ENCODE assay signal across 9 mouse cellular contexts in genomic region chr5:135363540-135363939, GRCm38 (mm10). TPM values are rescaled to one million over a fixed set of nuclear protein-coding genes. Genes with fewer than 3 reads are reported as not detected.
DNase-seq lines count a peak whose midpoint lies in the region; ATAC-seq lines count a peak whose summit lies in the region.
"Had no signal": no experiment of that assay in that cellular context is flagged by ENCODE, and none has a peak within 500 bp of the region (broad histone marks: within the 10 kb centered on the region; RNA-seq: fewer than 3 reads in every experiment).

No protein-coding gene starts in this region.

- H3K9me3 ChIP-seq in midbrain, embryonic 10.5 days (replicated peaks): no peaks in the 10 kb centered on the region; the same call in 1 of the 2 replicates
- no peaks in the 10 kb centered on the region for H3K9me3 ChIP-seq in midbrain, embryonic 16.5 days (replicated peaks; ENCODE audit: control insufficient read depth, low read length, poor library complexity, severe bottlenecking)

- no peaks in the 10 kb centered on the region; the same call in 1 of the 2 replicates for H3K4me1 ChIP-seq in midbrain, embryonic 10.5 days
- no peaks in the 10 kb centered on the region for H3K4me1 ChIP-seq in midbrain, embryonic 16.5 days (ENCODE audit: control insufficient read depth, insufficient read depth, low read length)

- 29% methylated on average over 12 of the region's 12 CpGs for WGBS in midbrain, embryonic 10.5 days
- 21% methylated on average over 12 of the region's 12 CpGs for WGBS in midbrain, embryonic 16.5 days

- no peak overlapping the region for H3K9ac ChIP-seq in midbrain, embryonic 16.5 days (ENCODE audit: low read depth, low read length)

- no peak overlapping the region for H3K4me3 ChIP-seq in midbrain, embryonic 10.5 days
- H3K4me3 ChIP-seq in midbrain, embryonic 16.5 days (ENCODE audit: low read depth, low read length): no peak overlapping the region

- peak; percentile 24 to 38 for DNase-seq in adrenal gland, postnatal 36 days
- no peak for DNase-seq in adrenal gland, adult 18-20 months (ENCODE audit: low spot score in 2 of 2)
- peak; percentile 69 for DNase-seq in midbrain, embryonic 10.5 days (ENCODE audit: low spot score)
- peak; percentile 71 for DNase-seq in mesoderm, embryonic 11.5 days (ENCODE audit: low read depth, low spot score)
- no peak for DNase-seq in urinary bladder, adult 2 months (ENCODE audit: low spot score)
- no peak for DNase-seq in frontal cortex, postnatal 25 days (ENCODE audit: low spot score in 2 of 2)

- no peak overlapping the region for H3K27ac ChIP-seq in midbrain, embryonic 10.5 days (replicated peaks)
- H3K27ac ChIP-seq in midbrain, embryonic 16.5 days (ENCODE audit: low read length): no peak overlapping the region

- peaks cover 5% of the 10 kb centered on the region; the same call in 1 of the 2 replicates for H3K27me3 ChIP-seq in midbrain, embryonic 10.5 days (ENCODE audit: low read depth, poor library complexity, severe bottlenecking)
- H3K27me3 ChIP-seq in midbrain, embryonic 16.5 days (ENCODE audit: control insufficient read depth, insufficient read depth, low read depth, low read length): no peaks in the 10 kb centered on the region; the same call in 1 of the 2 replicates

- no peaks in the 10 kb centered on the region for H3K36me3 ChIP-seq in midbrain, embryonic 10.5 days
- H3K36me3 ChIP-seq in midbrain, embryonic 16.5 days (ENCODE audit: control insufficient read depth, insufficient read depth, low read length): no peaks in the 10 kb centered on the region

- H3K4me2 ChIP-seq in midbrain, embryonic 16.5 days (ENCODE audit: low read length): no peak overlapping the region

- ATAC-seq in midbrain, embryonic 16.5 days: no peak
- peak; percentile 65 to 76; a peak in 3 of 4 replicates for ATAC-seq in hematopoietic stem cell, adult 5-6 weeks (replicated peaks in 1 of 2; ENCODE audit: insufficient read depth in 1 of 2, low FRiP score in 2 of 2, low TSS enrichment in 1 of 2, low read depth in 1 of 2, poor library complexity in 2 of 2, severe bottlenecking in 2 of 2)

RNA-seq across cellular contexts. Expression of gene Nsun5, which starts 6.2 kb away (rescaled TPM):
- total RNA-seq in adrenal gland, postnatal 36 days (2021): 10 to 100 TPM; 13.7 to 23.7 TPM
- 10 to 100 TPM; 22.0 to 23.7 TPM for total RNA-seq in adrenal gland, adult 18-20 months (2021)
- polyA plus RNA-seq in midbrain, embryonic 10.5 days (2016; fragmentation: Nextera tagmentation; extraction: Ambion mirVana): 45.2 and 46.0 TPM in 2 replicates
- 34.1 and 36.4 TPM in 2 replicates for polyA plus RNA-seq in midbrain, embryonic 16.5 days (2015; fragmentation: Nextera tagmentation; extraction: Ambion mirVana)
- total RNA-seq in hematopoietic stem cell, adult 5-6 weeks (2017): 20.6 and 24.7 TPM in 2 replicates
- polyA plus RNA-seq in urinary bladder, adult 2 months (2012; rRNA removed): 23.9 and 31.5 TPM in 2 replicates

RNA-seq across cellular contexts. Expression of gene Trim50, which starts 10.4 kb away (rescaled TPM):
- not detected for total RNA-seq in adrenal gland, postnatal 36 days (2021)
- not detected for total RNA-seq in adrenal gland, adult 18-20 months (2021)
- polyA plus RNA-seq in midbrain, embryonic 10.5 days (2016; fragmentation: Nextera tagmentation; extraction: Ambion mirVana): not detected in 2 replicates
- not detected in 2 replicates for polyA plus RNA-seq in midbrain, embryonic 16.5 days (2015; fragmentation: Nextera tagmentation; extraction: Ambion mirVana)
- total RNA-seq in hematopoietic stem cell, adult 5-6 weeks (2017): not detected in 2 replicates
- polyA plus RNA-seq in urinary bladder, adult 2 months (2012; rRNA removed): not detected in 2 replicates
- polyA plus RNA-seq: heart, embryonic 16.5 days had no signal

RNA-seq across cellular contexts. Expression of gene Fkbp6, which starts 13.7 kb away (rescaled TPM):
- total RNA-seq in adrenal gland, postnatal 36 days (2021): not detected
- total RNA-seq in adrenal gland, adult 18-20 months (2021): under 1 TPM in 1 of 2 experiments, not detected in 1; 0.33 TPM
- polyA plus RNA-seq in midbrain, embryonic 10.5 days (2016; fragmentation: Nextera tagmentation; extraction: Ambion mirVana): 0.11 TPM in 1 of 2 replicates, not detected in the other
- 0.34 and 0.45 TPM in 2 replicates for polyA plus RNA-seq in midbrain, embryonic 16.5 days (2015; fragmentation: Nextera tagmentation; extraction: Ambion mirVana)
- not detected in 2 replicates for total RNA-seq in hematopoietic stem cell, adult 5-6 weeks (2017)
- polyA plus RNA-seq in urinary bladder, adult 2 months (2012; rRNA removed): not detected in 2 replicates
- polyA plus RNA-seq: heart, embryonic 16.5 days had no signal

RNA-seq across cellular contexts. Expression of gene Pom121, which starts 30.8 kb away (rescaled TPM):
- total RNA-seq in adrenal gland, postnatal 36 days (2021): 10 to 100 TPM; 21.4 to 24.6 TPM
- 10 to 100 TPM; 22.2 to 23.3 TPM for total RNA-seq in adrenal gland, adult 18-20 months (2021)
- 17.4 and 17.7 TPM in 2 replicates for polyA plus RNA-seq in midbrain, embryonic 10.5 days (2016; fragmentation: Nextera tagmentation; extraction: Ambion mirVana)
- polyA plus RNA-seq in midbrain, embryonic 16.5 days (2015; fragmentation: Nextera tagmentation; extraction: Ambion mirVana): 8.7 and 9.9 TPM in 2 replicates
- 6.3 and 8.2 TPM in 2 replicates for total RNA-seq in hematopoietic stem cell, adult 5-6 weeks (2017)
- polyA plus RNA-seq in urinary bladder, adult 2 months (2012; rRNA removed): 6.8 and 13.5 TPM in 2 replicates

Comparison
In these comparisons a context has a peak if more than half of its experiments do, and no peak if none do; other contexts are left out.
1. DNase-seq: peak in adrenal gland, postnatal 36 days (2 of 2), midbrain, embryonic 10.5 days (single experiment) and mesoderm, embryonic 11.5 days (single experiment); none in adrenal gland, adult 18-20 months (0 of 2), urinary bladder, adult 2 months (single experiment) and frontal cortex, postnatal 25 days (0 of 2).